Mouse (Mus musculus) myocyte (in vitro differentiated cells): Measurements from ENCODE around the gene Col4a4. TPM values are rescaled to one million over a fixed set of nuclear protein-coding genes. Genes with fewer than 3 reads are reported as not detected.

Source experiments
- H3K27me3 ChIP-seq: one replicate; pipeline ENCODE4 v1.6.1; 2011; ENCODE audit not compliant: control insufficient read depth, insufficient read depth, insufficient read length
- H3K36me3 ChIP-seq: one replicate; pipeline ENCODE4 v1.6.1; 2011; ENCODE audit not compliant: control insufficient read depth, insufficient read depth
- H3K4me2 ChIP-seq: one replicate; pipeline ENCODE4 v1.6.1; 2011; ENCODE audit warnings: low read depth, control low read depth
- H3K4me3 ChIP-seq: one replicate; pipeline ENCODE4 v1.5.1; 2011; ENCODE audit warnings: mild to moderate bottlenecking, control low read depth, moderate library complexity
- H3K79me2 ChIP-seq: one replicate; pipeline ENCODE4 v1.6.1; 2011; ENCODE audit not compliant: control insufficient read depth, insufficient read depth
- H3ac ChIP-seq: one replicate; pipeline ENCODE4 v1.6.1; 2011; ENCODE audit not compliant: control insufficient read depth, insufficient read length
- CEBPB ChIP-seq: IDR thresholded peaks from 2 replicates; pipeline ENCODE4 v1.6.1; 2011; ENCODE audit warnings: mild to moderate bottlenecking, moderate library complexity; ENCODE audit not compliant: poor library complexity, insufficient read depth, severe bottlenecking
- E2F4 ChIP-seq: IDR thresholded peaks from one replicate; pipeline ENCODE4 v1.6.1; 2011; ENCODE audit warnings: mild to moderate bottlenecking, control low read depth, moderate library complexity; ENCODE audit not compliant: insufficient read depth
- MAX ChIP-seq: IDR thresholded peaks from one replicate; pipeline ENCODE4 v1.6.1; 2011; ENCODE audit warnings: low read depth, mild to moderate bottlenecking, control low read depth
- MYOD1 ChIP-seq, 3 experiments: IDR thresholded peaks; one replicate each; pipeline ENCODE4 v1.6.1; 2011; ENCODE audit warnings: control low read depth in 2 of 3, low read depth in 2 of 3, mild to moderate bottlenecking in 2 of 3, moderate library complexity in 1 of 3; ENCODE audit not compliant: insufficient read length in 2 of 3, control insufficient read depth in 1 of 3
- MYOG ChIP-seq, 3 experiments: IDR thresholded peaks; one replicate each; pipeline ENCODE4 v1.6.1; 2011; ENCODE audit warnings: control low read depth in 2 of 3, low read depth in 2 of 3, mild to moderate bottlenecking in 2 of 3; ENCODE audit not compliant: insufficient read length in 2 of 3, control insufficient read depth in 1 of 3, insufficient read depth in 1 of 3
- POLR2A ChIP-seq: IDR thresholded peaks from one replicate; pipeline ENCODE4 v1.6.1; 2011; ENCODE audit warnings: low read depth, mild to moderate bottlenecking, control low read depth, moderate library complexity; ENCODE audit not compliant: insufficient read length
- POLR2AphosphoS2 ChIP-seq: IDR thresholded peaks from one replicate; pipeline ENCODE4 v1.6.1; 2011; ENCODE audit warnings: low read depth, control low read depth; ENCODE audit not compliant: insufficient read length
- REST ChIP-seq: IDR thresholded peaks from one replicate; pipeline ENCODE4 v1.6.1; 2011; ENCODE audit warnings: mild to moderate bottlenecking, control low read depth, moderate library complexity; ENCODE audit not compliant: insufficient read depth, insufficient read length
- SRF ChIP-seq: IDR thresholded peaks from one replicate; pipeline ENCODE4 v1.6.1; 2011; ENCODE audit warnings: low read depth; ENCODE audit not compliant: control insufficient read depth, insufficient read length
- TCF12 ChIP-seq: IDR thresholded peaks from one replicate; pipeline ENCODE4 v1.6.1; 2011; ENCODE audit warnings: mild to moderate bottlenecking, control low read depth; ENCODE audit not compliant: poor library complexity, insufficient read depth, severe bottlenecking
- TCF3 ChIP-seq: IDR thresholded peaks from one replicate; pipeline ENCODE4 v1.6.1; 2011; ENCODE audit warnings: low read depth, control low read depth; ENCODE audit not compliant: insufficient read length
- USF1 ChIP-seq: IDR thresholded peaks from one replicate; pipeline ENCODE4 v1.6.1; 2011; ENCODE audit warnings: low read depth, mild to moderate bottlenecking, control low read depth, moderate library complexity
- polyA plus RNA-seq: library from polyadenylated mRNA; unstranded; fragments of >200 nt; fragmentation: generic; extraction: Trizol; gene quantifications from one replicate; pipeline ENCODE4 v1.2.1, GENCODE M21; 2012; ENCODE audit warnings: missing spikeins

Gene Col4a4
- polyA plus RNA-seq, 1 experiment, result 0.19 TPM

DNA sequence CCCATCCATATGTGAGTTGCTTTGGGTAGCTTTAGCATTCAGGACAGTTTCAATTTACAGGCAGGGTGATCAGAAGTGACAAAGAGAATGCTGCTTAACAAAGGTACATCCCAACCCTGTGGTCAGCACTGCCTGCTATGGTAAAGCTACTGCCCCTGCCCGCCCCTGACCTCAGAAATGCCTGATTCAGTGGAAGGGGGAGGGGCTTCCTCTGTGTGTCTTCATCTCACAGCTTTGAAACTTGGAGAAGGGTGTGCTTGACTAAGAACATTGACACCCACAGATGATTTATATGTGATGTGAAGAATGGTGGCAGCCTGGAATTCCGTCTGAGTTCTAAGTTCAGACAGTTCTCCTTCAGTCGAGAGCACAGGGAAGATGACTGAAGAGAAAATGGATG is 48.8 kb downstream of the Col4a4 start:
- TF ChIP-seq REST (no peak), E2F4 (no peak), MYOD1 (IDR thresholded peaks at IDR 0.05; ENCODE audit: control insufficient read depth in 1 of 3, insufficient read length in 2 of 3, low read depth in 2 of 3) (no peak), TCF3 (no peak), TCF12 (no peak), MYOG (IDR thresholded peaks at IDR 0.05; ENCODE audit: control insufficient read depth in 1 of 3, insufficient read depth in 1 of 3, insufficient read length in 2 of 3, low read depth in 2 of 3) (no peak), POLR2AphosphoS2 (no peak), MAX (no peak), SRF (no peak), USF1 (no peak), POLR2A (no peak), CEBPB (no peak)
- Histone ChIP-seq H3ac (no peak overlapping the region), H3K4me2 (no peak overlapping the region), H3K36me3 (no peaks in the 10 kb centered on the region), H3K4me3 (no peak overlapping the region), H3K27me3 (no peaks in the 10 kb centered on the region), H3K79me2 (no peaks in the 10 kb centered on the region)

DNA sequence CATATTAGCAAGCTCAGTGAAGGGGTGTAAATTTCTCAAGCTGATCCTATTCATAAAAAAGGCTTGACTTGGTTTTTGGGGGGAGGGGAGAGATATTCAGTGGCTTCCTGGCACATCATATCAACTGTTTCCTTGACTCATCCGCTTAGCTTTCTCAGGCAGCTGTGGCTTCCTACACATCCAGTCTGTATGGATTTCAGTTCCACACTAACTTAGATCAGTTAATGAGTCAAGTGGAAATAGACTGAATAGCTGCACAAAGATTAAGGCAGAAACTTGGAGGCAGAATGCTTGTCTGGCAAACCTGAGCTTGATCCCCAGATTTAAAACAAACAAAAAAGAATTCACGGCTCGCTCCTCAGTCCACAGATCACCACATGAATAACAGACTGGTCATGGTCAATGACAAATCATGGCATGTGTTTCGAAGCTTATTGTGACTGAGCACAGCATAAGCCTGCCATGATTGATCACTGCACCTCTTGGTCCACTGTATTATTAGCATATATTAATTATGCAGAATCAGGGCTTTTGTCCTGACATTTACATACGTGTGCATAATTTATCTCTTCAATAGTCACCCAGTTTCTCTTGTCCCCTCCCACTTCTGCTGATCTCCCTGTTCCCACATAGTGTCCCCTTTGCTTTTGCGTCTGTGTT is 50.0 kb downstream of the Col4a4 start:
- H3K27me3 ChIP-seq, result no peaks in the 10 kb centered on the region
- H3K4me2 ChIP-seq, result peak overlapping the region; percentile 27
- H3K4me3 ChIP-seq, result no peak overlapping the region
- no peaks in the 10 kb centered on the region for H3K79me2 ChIP-seq
- H3K36me3 ChIP-seq, result no peaks in the 10 kb centered on the region
- H3ac ChIP-seq, result no peak overlapping the region
- TF ChIP-seq REST (no peak), MAX (no peak), USF1 (no peak), SRF (no peak), TCF3 (no peak), CEBPB (no peak)

DNA sequence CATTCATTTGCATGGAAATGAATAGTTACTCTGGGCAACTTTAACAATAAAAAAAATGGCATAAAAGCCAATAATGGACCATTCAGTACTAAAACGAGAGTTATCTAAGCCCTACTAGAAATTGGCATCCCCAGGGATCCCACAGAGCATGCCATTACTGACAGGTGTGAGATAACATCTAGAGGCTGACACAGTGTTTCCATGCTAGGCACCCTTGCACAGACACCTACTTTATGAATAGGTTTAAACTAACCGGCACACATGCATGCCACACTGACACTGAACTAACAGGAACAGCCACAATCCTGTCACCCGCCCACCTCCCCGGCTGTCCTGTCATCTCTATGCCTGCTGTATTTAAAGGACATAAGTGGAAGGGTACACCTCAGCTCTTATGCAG is 58.7 kb downstream of the Col4a4 start:
- TF ChIP-seq MYOD1 (IDR thresholded peaks at IDR 0.05; ENCODE audit: control insufficient read depth in 1 of 3, insufficient read length in 2 of 3, low read depth in 2 of 3) (peak in 1 of 3 experiments; percentile 3), E2F4 (no peak)
- no peak overlapping the region for H3ac ChIP-seq
- H3K36me3 ChIP-seq, result no peaks in the 10 kb centered on the region
- H3K79me2 ChIP-seq, result no peaks in the 10 kb centered on the region
- no peaks in the 10 kb centered on the region for H3K27me3 ChIP-seq
- H3K4me2 ChIP-seq, result no peak overlapping the region
- H3K4me3 ChIP-seq, result no peak overlapping the region

DNA sequence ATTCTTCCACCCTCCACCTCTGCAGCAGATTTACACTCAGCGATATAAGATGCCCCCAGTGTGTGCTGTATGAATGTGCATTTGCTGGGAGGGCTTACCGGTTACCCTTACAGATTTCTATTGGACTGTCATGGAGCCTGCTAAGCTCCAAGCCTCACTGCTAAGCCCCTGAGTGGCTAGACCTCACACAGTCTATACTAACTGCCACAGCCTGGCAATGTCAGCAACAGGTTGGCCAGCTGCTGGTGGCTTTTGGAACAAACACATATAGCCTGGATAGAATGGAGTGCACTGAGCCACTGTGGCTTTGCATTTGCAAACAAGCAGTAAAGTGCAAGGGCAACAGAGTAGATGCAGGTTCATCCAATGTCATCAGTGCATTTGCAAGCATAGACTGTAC is 94.7 kb downstream of the Col4a4 start:
- Histone ChIP-seq H3K4me3 (no peak overlapping the region), H3K79me2 (no peaks in the 10 kb centered on the region), H3ac (no peak overlapping the region), H3K4me2 (no peak overlapping the region), H3K27me3 (peaks cover 11% of the 10 kb centered on the region), H3K36me3 (no peaks in the 10 kb centered on the region)
- TF ChIP-seq USF1, result no peak
- no peak for TF ChIP-seq E2F4
- TF ChIP-seq POLR2A, result no peak
- no peak for TF ChIP-seq TCF3
- TF ChIP-seq REST, result no peak
- no peak for TF ChIP-seq POLR2AphosphoS2
- TF ChIP-seq MYOD1 (IDR thresholded peaks at IDR 0.05; ENCODE audit: control insufficient read depth in 1 of 3, insufficient read length in 2 of 3, low read depth in 2 of 3), result no peak
- TF ChIP-seq CEBPB, result no peak
- TF ChIP-seq SRF, result no peak
- no peak for TF ChIP-seq MYOG (IDR thresholded peaks at IDR 0.05; ENCODE audit: control insufficient read depth in 1 of 3, insufficient read depth in 1 of 3, insufficient read length in 2 of 3, low read depth in 2 of 3)
- no peak for TF ChIP-seq MAX
- TF ChIP-seq TCF12, result no peak

DNA sequence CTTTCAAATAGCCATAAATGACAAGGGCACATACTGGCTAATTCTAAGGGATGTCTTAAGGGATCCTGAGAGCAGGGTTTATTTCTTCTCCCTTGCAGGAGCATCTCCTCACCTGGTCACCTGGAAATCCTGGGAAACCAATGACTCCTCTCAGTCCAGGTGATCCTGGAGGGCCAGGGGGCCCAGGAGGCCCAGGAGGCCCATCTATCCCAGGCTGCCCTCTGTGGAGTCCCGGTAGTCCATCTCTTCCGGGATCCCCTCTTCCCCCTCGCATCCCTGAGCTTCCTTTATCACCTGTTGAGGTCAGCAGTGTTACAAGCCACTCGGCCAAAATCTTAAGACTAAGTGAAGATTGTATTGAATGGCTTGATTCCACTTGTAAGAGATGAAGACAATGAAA is 100.3 kb downstream of the Col4a4 start:
- Histone ChIP-seq H3K4me2 (no peak overlapping the region), H3ac (no peak overlapping the region), H3K4me3 (no peak overlapping the region), H3K79me2 (no peaks in the 10 kb centered on the region), H3K27me3 (peaks cover 6% of the 10 kb centered on the region), H3K36me3 (no peaks in the 10 kb centered on the region)
- TF ChIP-seq MYOD1 (IDR thresholded peaks at IDR 0.05; ENCODE audit: control insufficient read depth in 1 of 3, insufficient read length in 2 of 3, low read depth in 2 of 3) (no peak), CEBPB (no peak), POLR2AphosphoS2 (no peak), MAX (no peak), TCF3 (no peak), REST (no peak), E2F4 (no peak), POLR2A (no peak), TCF12 (no peak), SRF (no peak), USF1 (no peak), MYOG (IDR thresholded peaks at IDR 0.05; ENCODE audit: control insufficient read depth in 1 of 3, insufficient read depth in 1 of 3, insufficient read length in 2 of 3, low read depth in 2 of 3) (no peak)
